Mouse (Mus musculus): ENCODE measurements at regions not wholly inside any gene's neighbourhood (a gene's known extent, or its start where the extent isn't known, plus 50 kb on each side); places are given as distances from the start of the nearest gene placed in this dataset.

GRCm38 (mm10) chr5:111820963-111821362 is 87.2 kb downstream of the Gm26897 start:
- Histone ChIP-seq H3K4me1 (ENCODE audit: control insufficient read depth, insufficient read depth, low read length) (peaks cover 4% of the 10 kb centered on the region), H3K27ac (replicated peaks; ENCODE audit: low read depth, low read length) (no peak overlapping the region), H3K4me2 (ENCODE audit: low read depth, severe bottlenecking) (no peak overlapping the region), H3K36me3 (ENCODE audit: control insufficient read depth, insufficient read depth, low read length) (no peaks in the 10 kb centered on the region), H3K9me3 (ENCODE audit: control insufficient read depth, low read length) (no peaks in the 10 kb centered on the region), H3K27me3 (ENCODE audit: control insufficient read depth, insufficient read depth, low read length) (peaks cover 30% of the 10 kb centered on the region), H3K4me3 (ENCODE audit: low read depth, low read length) (no peak overlapping the region), H3K9ac (ENCODE audit: low read length) (no peak overlapping the region)
- ATAC-seq (ENCODE audit: insufficient number of reproducible peaks, low FRiP score, low TSS enrichment, low read depth), result no peak
- 85% methylated on average over 9 of the region's 9 CpGs for WGBS
- DNase-seq (ENCODE audit: low spot score), result no peak

GRCm38 (mm10) chr5:111822882-111823281 is 89.2 kb downstream of the Gm26897 start:
- Histone ChIP-seq H3K4me2 (ENCODE audit: low read depth, severe bottlenecking) (no peak overlapping the region), H3K9ac (ENCODE audit: low read length) (no peak overlapping the region), H3K9me3 (ENCODE audit: control insufficient read depth, low read length) (no peaks in the 10 kb centered on the region), H3K27me3 (ENCODE audit: control insufficient read depth, insufficient read depth, low read length) (peaks cover 15% of the 10 kb centered on the region), H3K4me1 (ENCODE audit: control insufficient read depth, insufficient read depth, low read length) (peaks cover 4% of the 10 kb centered on the region), H3K36me3 (ENCODE audit: control insufficient read depth, insufficient read depth, low read length) (no peaks in the 10 kb centered on the region), H3K4me3 (ENCODE audit: low read depth, low read length) (no peak overlapping the region), H3K27ac (replicated peaks; ENCODE audit: low read depth, low read length) (no peak overlapping the region)
- DNase-seq (ENCODE audit: low spot score), result no peak
- ATAC-seq (ENCODE audit: insufficient number of reproducible peaks, low FRiP score, low TSS enrichment, low read depth), result no peak

- H3K27ac ChIP-seq (replicated peaks; ENCODE audit: low read depth, low read length), result no peak overlapping the region
- 27% methylated on average over 4 of the region's 4 CpGs for WGBS
- no peaks in the 10 kb centered on the region for H3K9me3 ChIP-seq (ENCODE audit: control insufficient read depth, low read length)
- DNase-seq (ENCODE audit: low spot score) (no peak), ATAC-seq (ENCODE audit: insufficient number of reproducible peaks, low FRiP score, low TSS enrichment, low read depth) (no peak)
- no peak overlapping the region for H3K4me2 ChIP-seq (ENCODE audit: low read depth, severe bottlenecking)
- no peak overlapping the region for H3K9ac ChIP-seq (ENCODE audit: low read length)
- H3K36me3 ChIP-seq (ENCODE audit: control insufficient read depth, insufficient read depth, low read length), result no peaks in the 10 kb centered on the region
- peaks cover 4% of the 10 kb centered on the region for H3K4me1 ChIP-seq (ENCODE audit: control insufficient read depth, insufficient read depth, low read length)
- H3K4me3 ChIP-seq (ENCODE audit: low read depth, low read length), result no peak overlapping the region
- H3K27me3 ChIP-seq (ENCODE audit: control insufficient read depth, insufficient read depth, low read length), result peaks cover 15% of the 10 kb centered on the region
These were observed 89.7 kb downstream of the Gm26897 start for GRCm38 (mm10) chr5:111823420-111823819.

- peaks cover 15% of the 10 kb centered on the region for H3K27me3 ChIP-seq (ENCODE audit: control insufficient read depth, insufficient read depth, low read length)
These were observed 90.1 kb downstream of the Gm26897 start for GRCm38 (mm10) chr5:111823842-111824241.

GRCm38 (mm10) chr5:111824600-111825130 is 90.9 kb downstream of the Gm26897 start:
- 70% methylated on average over 4 of the region's 4 CpGs for WGBS
- no peak overlapping the region for H3K4me2 ChIP-seq (ENCODE audit: low read depth, severe bottlenecking)
- DNase-seq (ENCODE audit: low spot score), result no peak
- H3K36me3 ChIP-seq (ENCODE audit: control insufficient read depth, insufficient read depth, low read length), result no peaks in the 10 kb centered on the region
- no peak overlapping the region for H3K4me3 ChIP-seq (ENCODE audit: low read depth, low read length)
- no peaks in the 10 kb centered on the region for H3K9me3 ChIP-seq (ENCODE audit: control insufficient read depth, low read length)
- H3K9ac ChIP-seq (ENCODE audit: low read length), result no peak overlapping the region
- peaks cover 15% of the 10 kb centered on the region for H3K27me3 ChIP-seq (ENCODE audit: control insufficient read depth, insufficient read depth, low read length)
- no peak for ATAC-seq (ENCODE audit: insufficient number of reproducible peaks, low FRiP score, low TSS enrichment, low read depth)
- no peak overlapping the region for H3K27ac ChIP-seq (replicated peaks; ENCODE audit: low read depth, low read length)
- peaks cover 4% of the 10 kb centered on the region for H3K4me1 ChIP-seq (ENCODE audit: control insufficient read depth, insufficient read depth, low read length)

More at GRCm38 (mm10) chr5:111823842-111824241, 90.1 kb downstream of the Gm26897 start:
- H3K4me3 ChIP-seq (ENCODE audit: low read depth, low read length), result no peak overlapping the region
- ATAC-seq (ENCODE audit: insufficient number of reproducible peaks, low FRiP score, low TSS enrichment, low read depth) (no peak), DNase-seq (ENCODE audit: low spot score) (no peak)
- no peak overlapping the region for H3K9ac ChIP-seq (ENCODE audit: low read length)
- peaks cover 4% of the 10 kb centered on the region for H3K4me1 ChIP-seq (ENCODE audit: control insufficient read depth, insufficient read depth, low read length)
- H3K27ac ChIP-seq (replicated peaks; ENCODE audit: low read depth, low read length), result no peak overlapping the region
- 20% methylated on average over 5 of the region's 5 CpGs for WGBS
- H3K4me2 ChIP-seq (ENCODE audit: low read depth, severe bottlenecking), result no peak overlapping the region
- no peaks in the 10 kb centered on the region for H3K36me3 ChIP-seq (ENCODE audit: control insufficient read depth, insufficient read depth, low read length)
- no peaks in the 10 kb centered on the region for H3K9me3 ChIP-seq (ENCODE audit: control insufficient read depth, low read length)

GRCm38 (mm10) chr5:111829891-111830290 is 96.2 kb downstream of the Gm26897 start:
- H3K4me2 ChIP-seq (ENCODE audit: low read depth, severe bottlenecking), result no peak overlapping the region
- H3K4me3 ChIP-seq (ENCODE audit: low read depth, low read length), result no peak overlapping the region
- no peaks in the 10 kb centered on the region for H3K36me3 ChIP-seq (ENCODE audit: control insufficient read depth, insufficient read depth, low read length)
- H3K27me3 ChIP-seq (ENCODE audit: control insufficient read depth, insufficient read depth, low read length), result 0 out of 2 replicates have a peak, but pooled peaks cover 1% of the 10 kb centered on the region
- 79% methylated on average over 6 of the region's 6 CpGs for WGBS
- DNase-seq (ENCODE audit: low spot score), result no peak
- H3K9ac ChIP-seq (ENCODE audit: low read length), result no peak overlapping the region
- H3K27ac ChIP-seq (replicated peaks; ENCODE audit: low read depth, low read length), result no peak overlapping the region
- no peaks in the 10 kb centered on the region for H3K4me1 ChIP-seq (ENCODE audit: control insufficient read depth, insufficient read depth, low read length)
- H3K9me3 ChIP-seq (ENCODE audit: control insufficient read depth, low read length), result no peaks in the 10 kb centered on the region
- ATAC-seq (ENCODE audit: insufficient number of reproducible peaks, low FRiP score, low TSS enrichment, low read depth), result no peak

- Histone ChIP-seq H3K36me3 (ENCODE audit: control insufficient read depth, insufficient read depth, low read length) (no peaks in the 10 kb centered on the region), H3K27ac (replicated peaks; ENCODE audit: low read depth, low read length) (no peak overlapping the region), H3K4me3 (ENCODE audit: low read depth, low read length) (no peak overlapping the region), H3K4me2 (ENCODE audit: low read depth, severe bottlenecking) (no peak overlapping the region), H3K9me3 (ENCODE audit: control insufficient read depth, low read length) (no peaks in the 10 kb centered on the region), H3K9ac (ENCODE audit: low read length) (no peak overlapping the region), H3K4me1 (ENCODE audit: control insufficient read depth, insufficient read depth, low read length) (peaks cover 9% of the 10 kb centered on the region; the same call in 1 of the 2 replicates), H3K27me3 (ENCODE audit: control insufficient read depth, insufficient read depth, low read length) (peaks cover 19% of the 10 kb centered on the region; the same call in 1 of the 2 replicates)
- WGBS, result 50% methylated on average over 17 of the region's 17 CpGs
- ATAC-seq (ENCODE audit: insufficient number of reproducible peaks, low FRiP score, low TSS enrichment, low read depth), result no peak
- DNase-seq (ENCODE audit: low spot score), result no peak
These were observed 102.3 kb downstream of the Gm26897 start for GRCm38 (mm10) chr5:111835737-111836667.

- DNase-seq (ENCODE audit: low spot score), result no peak
- Histone ChIP-seq H3K9ac (ENCODE audit: low read length) (no peak overlapping the region), H3K4me2 (ENCODE audit: low read depth, severe bottlenecking) (no peak overlapping the region), H3K9me3 (ENCODE audit: control insufficient read depth, low read length) (no peaks in the 10 kb centered on the region), H3K27ac (replicated peaks; ENCODE audit: low read depth, low read length) (no peak overlapping the region), H3K27me3 (ENCODE audit: control insufficient read depth, insufficient read depth, low read length) (peaks cover 19% of the 10 kb centered on the region; the same call in 1 of the 2 replicates), H3K36me3 (ENCODE audit: control insufficient read depth, insufficient read depth, low read length) (no peaks in the 10 kb centered on the region), H3K4me1 (ENCODE audit: control insufficient read depth, insufficient read depth, low read length) (peaks cover 9% of the 10 kb centered on the region; the same call in 1 of the 2 replicates), H3K4me3 (ENCODE audit: low read depth, low read length) (no peak overlapping the region)
- WGBS, result 20% methylated on average over 14 of the region's 14 CpGs
- no peak for ATAC-seq (ENCODE audit: insufficient number of reproducible peaks, low FRiP score, low TSS enrichment, low read depth)
These were observed 103.0 kb downstream of the Gm26897 start for GRCm38 (mm10) chr5:111836668-111837234.
